Mouse (Mus musculus) small intestine, adult 2 months (tissue): ENCODE measurements around the gene Amigo2.

Source experiments
- CTCF ChIP-seq: fragments of 200-500 bp; IDR thresholded peaks from 2 replicates; pipeline ENCODE4 v1.5.1; 2012; ENCODE audit warnings: low read depth, mild to moderate bottlenecking, control low read depth, inconsistent platforms, low read length, moderate library complexity, mixed read lengths; ENCODE audit not compliant: insufficient replicate concordance, insufficient read length; ENCODE audit errors: extremely low read depth
- POLR2A ChIP-seq: fragments of 200-500 bp; IDR thresholded peaks from 2 replicates; pipeline ENCODE4 v1.6.1; 2012; ENCODE audit warnings: low read depth, mild to moderate bottlenecking, control low read depth, inconsistent platforms, low read length, moderate library complexity

DNA sequence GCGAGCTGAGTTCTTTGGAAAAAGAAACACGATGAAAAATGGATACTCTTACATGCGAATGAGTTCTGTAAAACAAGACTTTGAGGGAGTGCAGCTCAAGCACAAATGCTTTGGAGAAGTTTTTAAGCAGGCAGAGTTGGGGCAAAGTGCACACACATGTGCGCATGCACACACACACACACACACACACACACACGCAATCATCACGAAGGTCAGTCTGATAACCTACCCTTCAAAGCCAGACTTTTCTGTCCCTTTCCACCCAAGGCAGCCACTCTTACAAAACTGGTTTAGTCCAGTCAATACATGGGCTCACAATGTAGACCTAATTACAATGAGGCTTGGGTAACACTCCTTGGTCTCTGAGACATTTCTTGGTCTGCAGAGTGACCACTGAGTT lies 13.0 kb downstream of the Amigo2 start:
- TF ChIP-seq POLR2A, result no peak
- no peak for TF ChIP-seq CTCF
